Mouse (Mus musculus): Measurements from ENCODE around the gene Hax1.

Hax1 gene

DNA sequence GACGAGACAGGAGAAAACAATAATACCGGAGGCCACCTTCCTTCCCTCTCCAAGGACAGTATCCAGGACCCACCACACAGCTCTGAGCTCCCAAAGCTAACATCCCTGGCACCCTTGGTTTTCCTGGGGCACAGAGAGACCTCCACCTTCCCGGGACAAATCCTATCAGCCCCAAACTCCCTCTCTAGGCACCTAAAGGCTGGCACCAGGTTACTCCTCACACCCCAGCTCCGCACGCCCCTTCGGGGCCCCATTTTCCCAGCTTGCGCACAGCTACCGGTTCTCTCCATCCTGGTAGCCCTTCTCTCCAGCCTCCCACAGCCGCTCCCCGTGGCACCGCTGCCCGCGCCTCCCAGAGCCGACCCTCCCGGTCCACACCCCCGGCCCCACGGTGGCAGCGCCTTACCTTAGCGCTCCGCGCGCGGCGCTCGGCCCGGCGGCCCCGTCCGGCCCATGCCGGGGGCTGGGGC is 35.8 kb downstream of the Hax1 start:
- intact Hi-C loops (cut with DNase I) = no loop called here

DNA sequence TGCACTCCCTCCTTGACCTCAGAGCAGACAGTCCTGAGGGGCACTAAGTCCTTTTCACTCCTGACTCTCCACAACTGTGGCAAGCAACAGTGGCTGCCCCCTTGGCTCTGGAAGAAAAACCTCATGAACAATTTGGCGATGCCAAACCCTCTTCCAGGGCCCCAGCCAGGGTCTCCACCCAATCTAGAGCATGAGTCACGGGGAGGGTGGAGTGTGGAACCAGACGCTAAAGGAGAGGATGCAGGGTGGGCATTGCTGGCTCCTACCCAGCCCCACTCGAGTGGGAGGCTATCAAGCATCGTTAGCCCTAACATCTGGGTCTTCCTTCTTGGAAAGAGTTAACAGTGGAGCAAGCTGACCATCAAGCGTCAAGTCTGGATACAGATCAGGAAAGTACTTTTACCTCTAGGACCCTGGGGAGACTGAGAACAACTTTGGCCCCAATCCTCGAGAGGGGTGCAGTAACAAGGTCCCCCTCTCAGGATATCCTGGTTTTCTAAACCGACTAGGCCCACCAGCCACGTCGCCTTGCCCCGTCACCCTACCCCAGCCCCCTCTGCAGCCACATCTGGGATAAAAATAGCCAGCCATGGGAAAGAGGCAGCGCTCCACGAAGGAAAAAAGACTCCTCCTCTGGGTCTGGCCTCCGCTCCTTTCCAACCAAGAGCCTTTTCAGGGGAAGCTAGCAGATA is 36.4 kb downstream of the Hax1 start:
- intact Hi-C loops (cut with DNase I) = no loop called here

DNA sequence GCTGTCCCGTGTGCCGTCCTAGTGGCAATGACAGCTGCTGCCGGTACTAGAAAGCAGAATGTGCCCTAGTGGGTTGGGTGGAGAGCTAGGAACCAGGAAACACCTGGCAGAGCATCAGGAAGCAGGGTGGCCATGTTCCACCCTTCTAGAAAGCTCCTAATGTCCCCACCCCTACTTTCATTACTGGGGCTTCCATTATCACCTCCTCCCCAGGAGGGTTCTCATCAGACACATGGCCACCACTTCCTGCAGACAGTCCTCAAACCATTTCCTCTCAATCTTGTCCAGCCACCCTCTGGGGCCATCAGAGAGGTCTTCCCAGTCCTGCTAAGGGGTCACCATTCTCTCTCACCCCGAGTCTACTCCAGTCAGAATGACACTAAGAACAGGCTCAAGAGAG is 37.1 kb downstream of the Hax1 start:
- intact Hi-C loops (cut with DNase I) = no loop called here

DNA sequence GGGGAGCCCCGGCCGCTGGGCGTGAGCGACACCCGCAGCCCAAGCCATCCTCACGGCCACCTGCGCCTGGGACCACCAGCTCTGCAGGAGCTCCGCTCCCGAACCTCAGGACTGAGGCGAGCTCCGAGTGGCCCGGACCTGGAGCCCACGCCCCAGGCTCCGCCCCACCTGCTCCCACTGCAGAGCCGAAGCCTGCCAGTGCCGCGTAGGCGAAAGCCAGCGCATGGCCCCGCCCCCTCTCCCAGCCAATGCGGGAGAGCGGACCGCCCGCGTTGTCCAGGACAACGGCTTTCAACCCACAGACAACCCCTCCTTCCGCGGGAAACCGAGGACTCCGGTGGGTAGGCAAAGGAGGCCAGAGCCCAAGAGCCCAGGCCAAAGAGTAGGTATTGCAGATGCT is 38.1 kb downstream of the Hax1 start:
- intact Hi-C loops (cut with DNase I) = no loop called here

DNA sequence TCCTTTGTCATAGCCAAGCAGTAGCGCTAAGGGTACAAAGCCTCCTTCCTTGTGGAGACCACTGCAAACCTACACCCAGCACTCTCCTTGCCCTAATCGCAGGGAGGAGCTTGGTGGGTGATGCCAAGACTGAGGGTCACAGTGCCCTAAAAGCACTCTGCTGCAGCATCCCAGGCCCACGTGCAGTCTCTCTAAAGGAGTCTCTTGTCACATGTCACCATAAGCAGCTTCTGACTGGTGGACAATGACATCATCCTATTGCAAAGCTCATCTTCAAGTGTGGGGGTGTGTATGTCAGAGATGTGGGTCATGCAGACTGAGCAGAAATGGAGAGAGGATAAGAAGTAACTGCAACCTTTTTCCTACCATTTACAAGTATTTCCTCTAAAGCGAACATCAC is 39.1 kb downstream of the Hax1 start:
- intact Hi-C loops (cut with DNase I) = no loop called here

DNA sequence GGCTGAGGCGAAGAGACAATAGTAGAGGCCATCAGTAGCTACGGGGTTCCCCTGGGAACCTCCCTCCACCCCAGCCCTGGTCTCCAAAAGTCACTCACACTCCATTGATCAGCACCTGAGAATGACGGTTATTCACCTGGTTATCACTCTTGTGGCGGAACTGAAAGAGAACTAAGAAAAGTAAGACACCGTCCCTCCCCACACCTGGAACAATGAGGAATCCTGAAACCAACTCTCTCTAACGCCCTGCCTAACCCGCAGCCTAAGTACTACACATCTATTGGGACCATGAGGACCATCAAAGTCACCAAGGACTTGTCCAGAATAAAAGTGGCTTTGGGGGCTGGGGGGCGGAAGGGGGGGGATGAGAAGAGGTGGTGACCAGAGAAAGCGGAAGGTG is 40.7 kb downstream of the Hax1 start:
- intact Hi-C loops (cut with DNase I) = no loop called here

DNA sequence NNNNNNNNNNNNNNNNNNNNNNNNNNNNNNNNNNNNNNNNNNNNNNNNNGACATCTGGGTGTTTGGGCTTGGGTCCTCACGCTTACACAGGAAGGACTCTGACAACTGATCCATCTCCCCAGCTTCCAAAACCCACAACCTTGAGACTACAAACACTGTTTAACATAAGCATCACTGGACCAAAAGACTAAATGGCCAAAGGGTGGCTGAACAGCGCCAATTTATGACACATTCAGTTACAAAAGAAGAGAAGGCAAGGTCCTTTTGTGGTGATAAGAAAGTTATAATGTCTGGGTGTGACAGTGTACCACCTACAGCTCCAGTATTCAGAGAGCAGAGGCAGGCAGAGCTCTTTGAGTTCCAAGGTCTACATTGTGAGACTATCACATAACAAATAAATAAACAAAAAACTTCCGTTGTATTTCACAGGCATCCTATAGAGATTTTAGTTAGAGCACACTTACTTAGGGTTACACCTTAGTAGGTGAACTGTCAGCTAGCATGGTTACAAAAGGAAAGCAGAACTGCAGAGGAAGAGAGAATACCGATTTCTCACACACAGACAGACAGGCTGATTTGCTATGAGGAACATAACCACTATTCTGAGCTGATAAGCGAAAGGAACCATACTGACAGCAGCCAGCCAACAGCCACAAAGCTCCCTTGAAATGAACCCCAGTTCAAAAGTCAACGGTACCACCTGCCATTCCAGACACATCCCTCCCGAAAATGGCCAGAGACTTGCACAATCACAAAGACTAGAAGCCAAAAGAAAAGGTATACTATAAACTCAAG is 42.2 kb downstream of the Hax1 start:
- intact Hi-C loops (cut with DNase I) = no loop called here

DNA sequence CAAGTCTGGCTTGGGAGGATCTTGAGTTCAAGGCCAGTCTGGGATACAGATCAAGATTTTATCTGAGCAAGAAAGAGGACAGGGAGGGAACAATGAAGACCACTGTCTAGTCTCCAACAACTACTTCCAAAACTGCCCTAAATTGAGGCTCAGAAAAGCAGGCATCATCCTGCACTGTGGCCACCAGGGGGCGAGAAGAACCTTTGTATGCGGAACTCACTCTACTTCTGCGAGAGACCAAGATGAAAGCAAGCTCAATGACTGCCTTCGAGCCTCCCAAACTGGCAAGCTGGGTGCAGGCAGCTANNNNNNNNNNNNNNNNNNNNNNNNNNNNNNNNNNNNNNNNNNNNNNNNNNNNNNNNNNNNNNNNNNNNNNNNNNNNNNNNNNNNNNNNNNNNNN is 45.2 kb downstream of the Hax1 start:
- intact Hi-C loops (cut with DNase I) = loop anchor here (5.0 kb wide), 2 partner anchors 109 to 124 kb away; no protein-coding TSS in a partner anchor

DNA sequence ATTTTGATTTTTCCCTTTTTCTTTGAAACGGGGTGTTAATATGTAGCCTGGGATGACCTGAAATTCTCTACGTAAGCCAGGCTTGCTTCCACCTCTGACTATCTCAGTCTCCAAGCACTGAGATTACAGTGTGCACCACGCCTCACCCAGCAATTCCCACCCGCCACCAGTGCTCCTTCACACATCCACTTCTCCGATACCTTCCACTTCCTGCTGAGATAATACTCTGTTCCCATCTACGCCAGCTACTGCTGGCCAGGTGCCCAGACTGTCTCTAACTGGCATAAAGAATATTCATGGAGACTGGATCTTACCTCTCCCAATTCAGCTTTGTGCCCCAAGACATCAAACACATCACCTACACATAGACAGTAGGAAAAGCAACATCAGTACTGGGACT is 49.9 kb downstream of the Hax1 start:
- intact Hi-C loops (cut with DNase I) = no loop called here

DNA sequence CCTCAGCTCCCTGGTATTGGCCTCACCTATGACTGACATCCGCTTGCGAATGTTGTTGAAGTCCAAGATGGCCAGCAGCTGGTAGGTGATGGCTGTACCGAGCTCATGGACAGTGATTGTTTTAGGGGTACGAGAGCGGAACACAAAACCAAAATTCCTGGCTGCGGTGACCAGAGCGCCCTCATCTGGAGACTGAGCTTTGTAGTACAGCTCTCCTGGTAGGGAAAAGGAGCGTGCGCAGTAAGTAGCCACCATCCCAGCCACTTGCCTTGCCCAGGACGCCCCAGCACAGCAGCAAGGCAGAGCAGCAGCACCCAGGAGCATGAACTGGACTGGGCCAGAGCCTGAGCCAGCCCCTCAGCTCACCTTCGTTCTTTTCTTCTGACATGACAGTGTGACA is 50.6 kb downstream of the Hax1 start:
- intact Hi-C loops (cut with DNase I) = no loop called here

Small RNAs within 50 kb of the gene (microRNA-seq; reads per million reads assigned to microRNA genes)
- 0.46 to 0.49 reads per million in 2 experiments for gene Mir7669

Data from adrenal gland (tissue).